Mouse (Mus musculus): ENCODE results near the gene Gm20388. TPM values are rescaled to one million over a fixed set of nuclear protein-coding genes. Genes with fewer than 3 reads are reported as not detected.
"Not testable (repeated sequence)": the region's sequence is repeated elsewhere in the genome, so short reads cannot be mapped to it uniquely, and the experiment has no call there.

Gm20388 gene
- polyA plus RNA-seq, 1 experiment from 2014 or later, result 5.5 TPM

DNA sequence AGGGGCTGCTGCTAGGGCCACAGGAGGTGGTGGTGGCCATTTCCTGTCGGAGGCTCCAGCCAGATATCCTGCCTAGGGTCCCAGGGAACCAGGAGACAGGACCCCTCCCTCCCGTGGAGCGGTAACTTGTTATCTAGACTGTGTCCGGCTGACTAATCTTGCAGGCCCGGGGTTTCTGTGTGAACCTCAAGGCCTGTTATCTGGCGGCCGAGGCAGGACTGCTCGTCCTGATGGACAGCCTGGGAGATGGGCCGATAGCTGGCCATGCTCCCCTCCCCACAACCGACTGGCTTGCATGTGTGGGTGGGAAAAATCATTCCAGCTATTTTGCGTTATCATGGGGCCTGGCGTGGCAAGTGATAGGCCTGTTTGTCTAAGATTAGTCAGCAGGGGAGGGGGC is 2402.7 kb downstream of the Gm20388 start:
- Histone ChIP-seq H3K9me3 (no peaks in the 10 kb centered on the region), H3K9ac (no peak overlapping the region), H3K27ac (no peak overlapping the region), H3K4me3 (no peak overlapping the region), H3K4me1 (peaks cover 28% of the 10 kb centered on the region), H3K36me3 (no peaks in the 10 kb centered on the region), H3K4me2 (no peak overlapping the region), H3K27me3 (no peaks in the 10 kb centered on the region)
- 22% methylated on average over 12 of the region's 12 CpGs for whole genome bisulfite sequencing
- ATAC-seq (ENCODE audit: borderline replicate concordance, extremely low read depth, low FRiP score, low TSS enrichment), result no peak

DNA sequence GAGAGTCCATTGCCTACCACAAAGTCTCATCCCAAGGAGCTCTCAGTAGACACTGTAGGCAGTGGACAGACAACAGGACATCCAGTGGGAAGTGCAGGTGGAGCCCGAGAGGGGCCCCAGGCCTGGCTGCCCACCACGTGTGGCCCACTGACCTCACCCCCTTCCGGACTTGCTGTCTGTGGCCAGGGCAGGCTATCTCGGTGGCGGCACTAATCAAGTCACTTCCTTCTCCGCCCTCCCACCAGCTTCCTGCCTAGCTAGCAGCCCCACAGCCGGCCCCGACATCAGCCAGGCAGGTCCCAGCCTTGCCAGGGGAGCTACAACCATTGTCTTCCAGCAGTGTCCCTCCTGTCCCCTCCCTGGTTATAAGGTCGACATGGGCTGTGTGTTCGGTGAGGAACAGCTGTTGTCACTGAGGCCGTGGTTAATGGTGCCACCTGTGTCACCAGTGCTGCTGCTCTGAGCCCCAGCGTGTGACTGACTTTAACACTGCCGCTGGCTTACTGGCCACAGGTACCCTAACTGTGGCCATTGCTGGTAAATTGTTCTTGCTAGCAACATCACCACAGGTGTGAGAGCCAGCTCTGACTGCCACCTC is 2404.4 kb downstream of the Gm20388 start:
- H3K4me2 ChIP-seq, result no peak overlapping the region

DNA sequence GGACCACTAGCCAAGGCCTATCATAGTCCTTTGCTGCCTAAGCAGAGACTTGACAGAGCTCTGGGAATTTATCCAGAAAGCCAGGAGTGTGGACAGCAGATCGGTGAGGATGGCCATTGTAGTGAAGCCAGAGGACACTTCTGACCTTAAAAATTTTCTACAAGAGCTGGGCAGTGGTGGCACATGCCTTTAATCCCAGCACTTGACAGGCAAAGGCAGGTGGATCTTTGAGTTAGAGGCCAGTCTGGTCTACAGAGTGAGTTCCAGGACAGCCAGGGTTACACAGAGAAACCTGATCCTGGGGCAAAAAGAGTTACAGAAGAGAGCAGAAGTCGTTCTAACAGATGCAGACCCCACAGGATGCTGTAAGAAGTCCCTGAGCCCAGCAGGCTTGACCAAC is 2405.8 kb downstream of the Gm20388 start:
- no peak overlapping the region for H3K27ac ChIP-seq
- no peaks in the 10 kb centered on the region for H3K27me3 ChIP-seq
- no peak overlapping the region for H3K4me2 ChIP-seq
- H3K4me1 ChIP-seq, result peaks cover 29% of the 10 kb centered on the region
- WGBS, result 40% methylated on average over 2 of the region's 2 CpGs
- no peak overlapping the region for H3K9ac ChIP-seq
- H3K4me3 ChIP-seq, result no peak overlapping the region
- H3K36me3 ChIP-seq, result no peaks in the 10 kb centered on the region
- no peak for ATAC-seq (ENCODE audit: borderline replicate concordance, extremely low read depth, low FRiP score, low TSS enrichment)
- no peaks in the 10 kb centered on the region for H3K9me3 ChIP-seq

More for the DNA sequence above, 2404.4 kb downstream of the Gm20388 start:
- H3K27me3 ChIP-seq, result no peaks in the 10 kb centered on the region
- H3K9ac ChIP-seq, result no peak overlapping the region
- ATAC-seq (ENCODE audit: borderline replicate concordance, extremely low read depth, low FRiP score, low TSS enrichment), result peak; percentile 33; the same call in 1 of the 2 replicates
- H3K36me3 ChIP-seq, result no peaks in the 10 kb centered on the region
- H3K4me1 ChIP-seq, result peaks cover 37% of the 10 kb centered on the region
- H3K4me3 ChIP-seq, result no peak overlapping the region
- H3K27ac ChIP-seq, result peak overlapping the region; percentile 30
- WGBS, result 53% methylated on average over 13 of the region's 13 CpGs
- H3K9me3 ChIP-seq, result no peaks in the 10 kb centered on the region

DNA sequence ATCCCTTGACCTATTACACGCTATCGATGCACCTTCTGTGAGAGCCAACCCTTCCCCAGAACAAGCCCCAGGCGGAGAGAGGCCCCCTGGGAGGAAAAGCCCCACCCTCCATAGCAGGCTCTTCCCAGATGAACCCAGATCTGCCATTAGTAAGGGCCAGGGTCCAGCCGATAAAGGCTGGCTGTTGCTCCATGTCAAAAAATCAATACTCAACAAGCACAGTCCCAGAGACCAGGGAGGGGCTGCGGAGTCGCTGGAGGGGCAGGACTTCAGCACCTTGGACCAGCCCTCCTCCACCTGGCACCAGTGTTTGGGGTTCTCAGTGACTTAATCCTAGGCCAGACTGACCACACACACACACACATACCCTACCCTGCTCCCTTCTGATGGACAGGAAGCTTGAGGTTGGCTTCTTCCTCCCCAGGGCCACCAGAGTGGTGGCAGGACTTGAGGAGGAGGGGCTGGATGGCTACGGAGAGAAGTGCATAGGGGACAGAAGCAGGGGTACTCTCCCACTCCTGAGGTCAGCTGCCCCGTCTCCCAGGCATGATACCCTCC is 2407.4 kb downstream of the Gm20388 start:
- Histone ChIP-seq H3K4me1 (peaks cover 34% of the 10 kb centered on the region), H3K36me3 (no peaks in the 10 kb centered on the region), H3K9me3 (no peaks in the 10 kb centered on the region), H3K4me2 (no peak overlapping the region), H3K27me3 (no peaks in the 10 kb centered on the region), H3K4me3 (no peak overlapping the region), H3K9ac (no peak overlapping the region), H3K27ac (no peak overlapping the region)
- ATAC-seq (ENCODE audit: borderline replicate concordance, extremely low read depth, low FRiP score, low TSS enrichment), result no peak
- WGBS, result 58% methylated on average over 8 of the region's 8 CpGs

DNA sequence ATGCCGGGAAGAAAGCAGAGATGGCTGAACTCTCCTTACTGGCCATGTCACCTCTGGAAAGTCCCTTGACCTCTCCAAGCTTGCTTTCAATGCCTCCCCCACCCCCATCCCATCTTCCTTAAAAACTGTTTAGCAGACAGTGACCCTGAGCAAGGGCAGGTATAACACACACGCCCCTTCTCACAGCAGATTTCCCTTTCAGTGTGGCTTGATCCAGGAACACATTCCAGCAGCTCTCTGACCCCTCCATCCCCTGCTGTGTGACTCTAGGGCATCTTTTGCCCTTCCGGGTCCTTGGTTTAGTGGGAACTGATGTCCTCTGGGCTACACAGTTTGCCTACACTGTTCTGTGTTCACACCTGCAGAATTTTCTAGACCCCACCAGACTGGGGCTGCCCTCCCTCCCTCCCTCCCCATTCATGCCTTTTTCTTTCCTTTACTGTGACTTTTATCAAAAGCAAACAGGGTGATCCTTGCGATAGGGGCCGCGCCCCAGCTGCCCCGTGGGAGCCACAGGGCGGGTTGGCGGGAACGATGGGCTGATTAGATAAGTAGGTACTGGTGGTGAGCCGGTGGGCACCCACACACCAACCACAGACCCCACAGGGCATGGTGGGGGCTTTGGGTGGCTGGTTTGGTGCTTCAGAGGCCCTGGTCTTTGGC is 2408.5 kb downstream of the Gm20388 start:
- no peak for ATAC-seq (ENCODE audit: borderline replicate concordance, extremely low read depth, low FRiP score, low TSS enrichment)
- Histone ChIP-seq H3K4me3 (no peak overlapping the region), H3K27me3 (no peaks in the 10 kb centered on the region), H3K27ac (no peak overlapping the region), H3K4me2 (no peak overlapping the region), H3K36me3 (no peaks in the 10 kb centered on the region), H3K9ac (no peak overlapping the region), H3K9me3 (no peaks in the 10 kb centered on the region), H3K4me1 (peaks cover 31% of the 10 kb centered on the region)
- WGBS, result 41% methylated on average over 11 of the region's 11 CpGs

DNA sequence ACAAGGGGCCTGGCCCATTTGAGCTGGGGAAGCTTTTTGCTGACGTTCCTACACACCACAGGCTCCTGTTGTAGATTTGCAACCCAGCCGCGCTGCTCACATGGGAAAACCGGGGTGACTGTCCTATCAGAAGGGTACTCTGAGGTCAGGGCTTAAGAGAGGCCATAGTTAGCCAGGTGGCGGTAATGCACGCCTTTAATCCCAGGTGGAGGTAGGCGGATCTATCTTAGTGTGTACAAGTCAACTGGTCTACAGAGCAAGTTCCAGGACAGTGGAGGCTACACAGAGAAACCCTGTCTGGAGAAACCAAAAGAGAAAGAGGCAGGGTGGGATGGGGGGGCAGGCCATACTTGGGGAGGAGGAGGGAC is 2409.1 kb downstream of the Gm20388 start:
- 51% methylated on average over 7 of the region's 7 CpGs for WGBS
- H3K9me3 ChIP-seq, result no peaks in the 10 kb centered on the region
- H3K4me1 ChIP-seq, result peaks cover 32% of the 10 kb centered on the region
- H3K4me2 ChIP-seq, result no peak overlapping the region
- no peak overlapping the region for H3K9ac ChIP-seq
- H3K36me3 ChIP-seq, result no peaks in the 10 kb centered on the region
- H3K27ac ChIP-seq, result no peak overlapping the region
- no peak for ATAC-seq (ENCODE audit: borderline replicate concordance, extremely low read depth, low FRiP score, low TSS enrichment)
- H3K27me3 ChIP-seq, result no peaks in the 10 kb centered on the region
- H3K4me3 ChIP-seq, result no peak overlapping the region

DNA sequence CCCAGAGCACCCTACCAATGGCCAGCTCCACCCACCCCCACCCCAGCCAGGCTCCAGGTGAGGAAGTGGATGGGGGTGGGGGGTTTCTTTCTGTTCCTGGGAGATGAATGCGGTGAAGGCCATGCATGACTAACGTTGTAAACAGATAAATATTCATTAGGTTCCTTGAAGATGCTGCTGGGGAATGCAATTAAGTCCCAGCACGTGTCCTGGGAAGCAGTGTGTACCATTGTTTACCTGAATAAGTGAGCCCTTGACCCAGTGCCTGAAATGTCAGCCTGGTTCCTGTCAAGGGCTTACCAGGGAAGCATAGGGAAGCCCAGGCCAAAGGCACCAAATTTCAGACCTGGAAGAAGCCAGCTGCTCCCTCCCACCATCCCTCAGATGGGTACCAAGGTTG is 2409.9 kb downstream of the Gm20388 start:
- Histone ChIP-seq H3K36me3 (no peaks in the 10 kb centered on the region), H3K4me2 (no peak overlapping the region), H3K9ac (no peak overlapping the region), H3K27ac (no peak overlapping the region), H3K27me3 (no peaks in the 10 kb centered on the region), H3K4me3 (no peak overlapping the region), H3K4me1 (peaks cover 39% of the 10 kb centered on the region), H3K9me3 (no peaks in the 10 kb centered on the region)
- WGBS, result 48% methylated on average over 3 of the region's 3 CpGs
- no peak for ATAC-seq (ENCODE audit: borderline replicate concordance, extremely low read depth, low FRiP score, low TSS enrichment)

DNA sequence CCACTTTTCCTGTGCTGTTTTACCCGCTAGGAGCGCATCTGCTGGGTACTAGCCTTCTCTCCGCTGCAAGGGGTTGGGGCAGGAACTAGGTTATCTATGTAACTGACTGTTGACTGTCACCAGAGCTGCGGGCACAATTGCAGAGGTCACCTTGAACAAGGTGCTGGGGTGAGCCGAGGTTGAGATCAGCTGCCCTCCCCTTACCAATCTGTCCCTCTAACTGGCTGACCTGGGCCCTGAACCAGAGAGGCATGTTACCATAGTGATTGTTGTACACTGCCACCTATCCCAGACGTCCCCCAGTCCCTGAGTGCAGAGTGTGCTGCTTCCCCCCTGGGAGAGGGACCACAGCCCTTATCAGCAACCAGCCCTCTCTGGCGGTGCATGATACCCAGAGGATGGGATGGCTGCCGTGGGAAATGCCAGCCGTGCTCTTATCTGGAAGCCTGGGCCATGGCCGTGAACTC is 2410.8 kb downstream of the Gm20388 start:
- Histone ChIP-seq H3K4me2 (no peak overlapping the region), H3K4me1 (peaks cover 49% of the 10 kb centered on the region), H3K27ac (no peak overlapping the region), H3K4me3 (no peak overlapping the region), H3K27me3 (no peaks in the 10 kb centered on the region), H3K9me3 (no peaks in the 10 kb centered on the region), H3K9ac (no peak overlapping the region), H3K36me3 (no peaks in the 10 kb centered on the region)
- ATAC-seq (ENCODE audit: borderline replicate concordance, extremely low read depth, low FRiP score, low TSS enrichment), result no peak
- 51% methylated on average over 10 of the region's 10 CpGs for WGBS

DNA sequence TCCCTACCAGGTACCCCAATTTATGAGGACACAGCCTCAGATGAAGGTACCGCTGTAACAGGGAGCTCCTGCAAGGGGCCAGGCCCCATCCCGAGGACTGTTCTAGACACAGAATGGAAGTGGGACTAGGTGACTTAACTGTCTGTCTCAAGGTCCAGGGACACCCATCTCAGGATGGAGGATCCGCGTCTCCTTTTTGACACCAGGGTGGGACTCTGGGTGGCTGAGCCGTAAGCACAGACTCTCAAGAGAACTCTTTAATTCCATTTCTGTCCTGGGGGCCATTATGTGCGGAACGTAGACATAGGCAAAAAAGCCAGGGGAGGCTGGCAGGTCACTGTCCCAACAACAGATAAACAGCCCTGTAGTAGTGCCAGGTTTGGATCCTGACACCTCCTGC is 2411.5 kb downstream of the Gm20388 start:
- WGBS, result 80% methylated on average over 7 of the region's 7 CpGs

DNA sequence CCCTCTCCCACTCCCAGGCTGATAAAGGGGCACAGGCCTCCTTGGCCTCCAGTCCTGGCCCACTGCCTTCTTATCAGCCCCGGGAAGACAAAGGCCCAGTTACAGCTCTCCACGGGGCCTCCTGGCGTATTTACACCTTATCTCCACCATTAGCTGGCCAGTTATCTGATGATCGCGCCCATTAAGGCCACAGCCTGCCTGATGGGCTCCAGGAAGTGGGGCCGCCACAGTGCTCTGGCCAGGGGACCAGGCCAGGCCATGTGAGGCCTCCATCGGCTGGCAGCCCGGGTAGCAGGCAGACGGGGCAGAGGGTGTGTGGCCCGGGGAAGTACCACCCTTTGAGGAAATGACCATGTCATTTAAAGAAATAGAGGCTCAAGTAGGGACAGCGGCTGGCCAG is 2412.2 kb downstream of the Gm20388 start:
- WGBS, result 21% methylated on average over 11 of the region's 11 CpGs
- peaks cover 52% of the 10 kb centered on the region for H3K4me1 ChIP-seq
- no peaks in the 10 kb centered on the region for H3K36me3 ChIP-seq
- H3K27ac ChIP-seq, result no peak overlapping the region
- no peak overlapping the region for H3K4me2 ChIP-seq
- no peak overlapping the region for H3K9ac ChIP-seq
- no peaks in the 10 kb centered on the region for H3K27me3 ChIP-seq
- no peaks in the 10 kb centered on the region for H3K9me3 ChIP-seq
- H3K4me3 ChIP-seq, result no peak overlapping the region
- ATAC-seq (ENCODE audit: borderline replicate concordance, extremely low read depth, low FRiP score, low TSS enrichment), result no peak

More for the DNA sequence above, 2411.5 kb downstream of the Gm20388 start:
- no peaks in the 10 kb centered on the region for H3K9me3 ChIP-seq
- H3K4me2 ChIP-seq, result no peak overlapping the region
- H3K36me3 ChIP-seq, result no peaks in the 10 kb centered on the region
- H3K4me3 ChIP-seq, result no peak overlapping the region
- no peak for ATAC-seq (ENCODE audit: borderline replicate concordance, extremely low read depth, low FRiP score, low TSS enrichment)
- H3K9ac ChIP-seq, result no peak overlapping the region
- no peak overlapping the region for H3K27ac ChIP-seq
- H3K4me1 ChIP-seq, result peaks cover 52% of the 10 kb centered on the region
- no peaks in the 10 kb centered on the region for H3K27me3 ChIP-seq

DNA sequence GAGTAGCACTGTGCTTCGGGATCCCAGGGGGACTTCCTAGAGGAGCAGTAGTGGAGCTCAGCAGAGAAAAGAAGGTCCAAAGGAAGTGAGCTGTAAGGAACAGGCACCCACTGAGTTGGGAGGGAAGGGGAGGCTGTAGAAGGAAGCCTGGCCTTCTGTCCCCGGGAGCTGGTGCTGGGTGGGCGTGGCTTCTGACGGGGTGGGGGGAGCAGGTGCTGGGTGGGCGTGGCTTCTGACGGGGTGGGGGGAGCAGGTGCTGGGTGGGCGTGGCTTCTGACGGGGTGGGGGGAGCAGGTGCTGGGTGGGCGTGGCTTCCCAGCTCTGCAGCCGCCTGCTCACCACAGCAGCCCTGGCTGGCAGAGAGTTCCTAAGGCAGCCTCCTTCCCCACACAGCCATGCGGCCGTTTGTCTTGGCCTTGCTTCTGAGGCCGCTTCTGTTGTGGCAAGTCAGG is 2413.3 kb downstream of the Gm20388 start:
- WGBS, result 14% methylated on average over 13 of the region's 13 CpGs
- not testable (repeated sequence) for H3K27me3 ChIP-seq, H3K4me2 ChIP-seq, H3K9ac ChIP-seq, H3K4me3 ChIP-seq, H3K36me3 ChIP-seq, H3K9me3 ChIP-seq
- peak overlapping the region; percentile 25; the same call in 1 of the 2 replicates for H3K27ac ChIP-seq
- H3K4me1 ChIP-seq, result peaks cover 50% of the 10 kb centered on the region
- 0 out of 2 replicates have a peak, but pooled peaks have one; percentile 12 for ATAC-seq (ENCODE audit: borderline replicate concordance, extremely low read depth, low FRiP score, low TSS enrichment)

DNA sequence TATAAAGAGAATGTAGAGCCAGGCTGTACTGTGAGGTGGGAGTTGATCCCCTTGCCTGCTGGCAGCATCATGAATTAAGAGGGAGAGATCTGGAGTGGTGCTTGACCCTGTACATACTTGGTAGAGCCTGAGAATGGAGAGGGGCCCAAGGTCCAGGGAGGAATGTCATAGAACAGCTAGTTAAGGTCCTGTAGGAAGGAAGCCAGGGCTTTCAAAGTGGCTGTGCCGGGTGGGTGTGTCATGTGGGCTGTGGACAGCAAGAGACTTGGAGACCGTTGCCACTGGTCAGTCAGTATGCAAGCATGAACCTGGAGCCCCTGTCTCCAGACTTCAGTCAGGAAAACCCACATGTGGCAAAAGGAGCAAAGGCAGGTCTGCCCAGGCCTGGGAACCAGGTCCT is 2414.6 kb downstream of the Gm20388 start:
- no peak overlapping the region for H3K27ac ChIP-seq

More for the DNA sequence above, 2414.6 kb downstream of the Gm20388 start:
- H3K9me3 ChIP-seq, result no peaks in the 10 kb centered on the region
- H3K4me2 ChIP-seq, result no peak overlapping the region
- H3K4me3 ChIP-seq, result no peak overlapping the region
- no peaks in the 10 kb centered on the region; the same call in 1 of the 2 replicates for H3K36me3 ChIP-seq
- WGBS, result 37% methylated on average over 2 of the region's 2 CpGs
- peaks cover 50% of the 10 kb centered on the region for H3K4me1 ChIP-seq
- H3K9ac ChIP-seq, result no peak overlapping the region
- no peaks in the 10 kb centered on the region for H3K27me3 ChIP-seq
- no peak for ATAC-seq (ENCODE audit: borderline replicate concordance, extremely low read depth, low FRiP score, low TSS enrichment)

All from lung, embryonic 15.5 days (tissue).